Mouse (Mus musculus) embryonic facial prominence, embryonic 14.5 days (tissue): ENCODE results near the gene Cacna2d2. TPM values are rescaled to one million over a fixed set of nuclear protein-coding genes. Genes with fewer than 3 reads are reported as not detected.
"Not testable (repeated sequence)": the region's sequence is repeated elsewhere in the genome, so short reads cannot be mapped to it uniquely, and the experiment has no call there.

Experiments
- ATAC-seq: fragments of 200-750 bp; cut with Nextera tagmentation; 2 replicates; pipeline ENCODE4 v1.8.0; 2017; ENCODE audit warnings: low read depth, moderate number of reproducible peaks, moderate TSS enrichment
- DNase-seq: peaks from one replicate; pipeline ENCODE4 v3.0.0-alpha.2; 2015; ENCODE audit warnings: low spot score
- H3K27ac ChIP-seq: fragments of 300-500 bp; sonication (generic); replicated peaks from 2 replicates; pipeline ENCODE4 v1.5.1; 2014; ENCODE audit warnings: low read depth, mild to moderate bottlenecking, low read length, moderate library complexity
- H3K27me3 ChIP-seq: fragments of 300-500 bp; sonication (generic); replicated peaks from 2 replicates; pipeline ENCODE4 v1.6.1; 2014; ENCODE audit warnings: low read length; ENCODE audit not compliant: control insufficient read depth, insufficient read depth
- H3K36me3 ChIP-seq: fragments of 300-500 bp; sonication (generic); 2 replicates; pipeline ENCODE4 v1.6.1; 2014; ENCODE audit warnings: low read length, mixed read lengths; ENCODE audit not compliant: control insufficient read depth, insufficient read depth
- H3K4me1 ChIP-seq: fragments of 300-500 bp; sonication (generic); 2 replicates; pipeline ENCODE4 v1.6.1; 2014; ENCODE audit warnings: antibody characterized with exemption, low read length; ENCODE audit not compliant: control insufficient read depth, insufficient read depth
- H3K4me2 ChIP-seq: fragments of 300-500 bp; sonication (generic); 2 replicates; pipeline ENCODE4 v1.6.1; 2014; ENCODE audit warnings: low read depth, mild to moderate bottlenecking, low read length, moderate library complexity, mixed read lengths
- H3K4me3 ChIP-seq: fragments of 300-500 bp; sonication (generic); 2 replicates; pipeline ENCODE4 v1.5.1; 2014; ENCODE audit warnings: low read depth, mild to moderate bottlenecking, low read length
- H3K9ac ChIP-seq: fragments of 300-500 bp; sonication (generic); 2 replicates; pipeline ENCODE4 v1.6.1; 2014; ENCODE audit warnings: low read depth, mild to moderate bottlenecking, low read length, moderate library complexity, mixed read lengths
- H3K9me3 ChIP-seq: fragments of 300-500 bp; sonication (generic); 2 replicates; pipeline ENCODE4 v1.6.1; 2016; ENCODE audit warnings: low read length; ENCODE audit not compliant: control insufficient read depth
- WGBS: fragments of 180-500 bp; shearing (Covaris S2); extraction: QIAGEN DNeasy Blood & Tissue Kit; methylation state at CpG from one replicate; pipeline ENCODE4 v1.1.7; 2014; 5-methylcytosine and 5-hydroxymethylcytosine counted together
- polyA plus RNA-seq: library from polyadenylated mRNA; unstranded; fragments of >200 nt; fragmentation: Nextera tagmentation; extraction: Ambion mirVana; gene quantifications from 2 replicates; pipeline ENCODE4 v1.2.1, GENCODE M21; 2014

Gene Cacna2d2
- polyA plus RNA-seq, 1 experiment from 2014 or later, result 0.93 TPM

DNA sequence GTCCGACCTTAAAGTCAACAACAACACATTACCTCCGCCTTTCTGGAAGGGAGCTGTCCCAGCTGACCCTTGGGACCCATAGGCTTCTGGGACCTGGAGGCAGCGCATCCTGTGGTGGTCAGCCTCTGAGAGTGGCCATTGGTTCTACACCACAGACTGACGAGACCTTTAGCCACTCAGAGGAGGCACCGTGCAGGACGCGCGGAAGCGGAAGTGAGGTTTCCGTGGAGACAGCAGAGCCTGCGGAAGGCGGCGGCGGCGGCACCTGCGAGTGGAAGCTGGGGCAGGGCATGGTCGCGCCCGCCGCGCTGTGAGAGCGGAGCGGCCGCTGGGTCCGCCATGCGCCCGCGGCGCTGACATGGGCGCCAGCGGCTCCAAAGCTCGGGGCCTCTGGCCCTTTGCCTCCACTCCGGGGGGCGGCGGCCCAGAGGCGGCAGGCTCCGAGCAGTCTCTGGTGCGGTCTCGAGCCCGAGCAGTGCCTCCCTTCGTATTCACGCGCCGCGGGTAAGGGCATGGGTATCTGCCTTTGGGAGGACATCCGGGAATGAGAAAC is 163.7 kb downstream of the Cacna2d2 start, which contains the start of gene Tusc2:
TSS of gene Tusc2 (plus strand) at position 227 of the 553 bp plus-strand sequence.
- H3K9ac ChIP-seq, result peak within 1 kb of the TSS; percentile 83
- H3K4me2 ChIP-seq, result peak within 1 kb of the TSS; percentile 84
- DNase-seq, result peak; percentile 97
- peak; percentile 96 for ATAC-seq
- peaks cover 17% of the 10 kb centered on the region for H3K4me1 ChIP-seq
- H3K9me3 ChIP-seq, result no peaks in the 10 kb centered on the region
- peak within 1 kb of the TSS; percentile 35; the same call in 1 of the 2 replicates for H3K27ac ChIP-seq
- H3K4me3 ChIP-seq, result peak within 1 kb of the TSS; percentile 83
- 0% methylated on average over 26 of the region's 46 CpGs for WGBS
- H3K27me3 ChIP-seq, result no peaks in the 10 kb centered on the region
- H3K36me3 ChIP-seq, result peaks cover 65% of the 10 kb centered on the region

DNA sequence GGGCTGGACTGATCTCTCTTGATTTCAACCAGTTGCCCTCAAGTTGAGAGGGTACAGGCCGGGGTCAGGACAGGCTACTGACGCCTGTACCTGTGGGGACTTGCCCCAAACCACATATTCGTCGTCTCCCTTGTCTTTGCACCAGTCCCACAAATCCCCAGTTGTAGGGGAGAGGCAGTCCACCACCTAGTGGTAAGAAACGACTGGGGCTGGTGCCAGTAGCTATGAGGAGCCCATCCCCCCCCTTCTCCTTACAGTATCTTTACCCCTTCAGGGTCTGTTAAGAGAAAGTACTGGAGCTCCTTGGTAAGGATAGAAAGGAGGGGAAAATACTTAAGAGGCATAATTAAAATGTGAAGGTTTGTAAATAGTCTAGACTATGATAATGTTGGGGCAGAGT is 166.1 kb downstream of the Cacna2d2 start:
- WGBS, result 46% methylated on average over 5 of the region's 5 CpGs
- peaks cover 25% of the 10 kb centered on the region for H3K4me1 ChIP-seq
- ATAC-seq, H3K9me3 ChIP-seq, DNase-seq, H3K9ac ChIP-seq, H3K27me3 ChIP-seq, H3K27ac ChIP-seq: not testable (repeated sequence)
- H3K4me3 ChIP-seq, result 0 out of 2 replicates have a peak overlapping the region, but pooled peaks have one; percentile 1
- H3K4me2 ChIP-seq, result peak overlapping the region; percentile 10; the same call in 1 of the 2 replicates
- peaks cover 42% of the 10 kb centered on the region for H3K36me3 ChIP-seq

DNA sequence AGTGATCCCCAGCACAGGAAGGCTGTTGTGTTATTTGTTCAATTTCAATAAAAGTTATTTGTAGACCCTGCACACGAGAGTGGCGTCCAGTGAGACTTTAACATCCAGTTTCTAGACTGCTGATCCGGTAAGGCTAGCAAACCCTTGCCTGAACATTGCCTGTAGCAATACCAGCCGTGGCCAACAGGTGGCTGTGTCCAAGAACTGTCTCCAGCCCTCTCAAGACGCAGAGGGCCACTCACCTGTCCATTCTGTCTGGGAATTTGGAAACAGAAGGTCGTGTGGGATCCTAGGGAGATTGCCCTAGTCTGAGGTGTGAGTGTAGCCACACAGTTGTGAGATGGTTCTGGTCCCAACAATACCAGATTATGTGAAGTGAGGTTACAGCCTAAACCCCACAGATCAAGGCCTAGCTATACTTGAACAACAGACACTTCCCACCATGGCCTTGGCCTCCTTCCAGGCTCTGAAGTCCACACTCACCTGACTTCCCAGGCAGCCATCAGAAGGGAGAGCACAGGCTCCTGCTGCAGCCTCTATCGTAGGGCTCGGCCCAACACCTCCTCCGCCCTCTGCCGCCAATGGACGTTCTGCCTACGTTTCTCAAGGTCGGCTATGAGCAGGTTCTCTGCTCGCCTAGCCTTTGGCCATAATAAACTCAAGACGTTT is 166.8 kb downstream of the Cacna2d2 start:
- Histone ChIP-seq H3K9me3 (no peaks in the 10 kb centered on the region), H3K9ac (no peak overlapping the region), H3K27me3 (no peaks in the 10 kb centered on the region), H3K4me3 (0 out of 2 replicates have a peak overlapping the region, but pooled peaks have one; percentile 1), H3K4me2 (peak overlapping the region; percentile 10; the same call in 1 of the 2 replicates), H3K36me3 (peaks cover 42% of the 10 kb centered on the region), H3K4me1 (peaks cover 32% of the 10 kb centered on the region), H3K27ac (no peak overlapping the region; the same call in 1 of the 2 replicates)
- DNase-seq, result peak; percentile 73
- no peak for ATAC-seq
- WGBS, result 59% methylated on average over 15 of the region's 15 CpGs

DNA sequence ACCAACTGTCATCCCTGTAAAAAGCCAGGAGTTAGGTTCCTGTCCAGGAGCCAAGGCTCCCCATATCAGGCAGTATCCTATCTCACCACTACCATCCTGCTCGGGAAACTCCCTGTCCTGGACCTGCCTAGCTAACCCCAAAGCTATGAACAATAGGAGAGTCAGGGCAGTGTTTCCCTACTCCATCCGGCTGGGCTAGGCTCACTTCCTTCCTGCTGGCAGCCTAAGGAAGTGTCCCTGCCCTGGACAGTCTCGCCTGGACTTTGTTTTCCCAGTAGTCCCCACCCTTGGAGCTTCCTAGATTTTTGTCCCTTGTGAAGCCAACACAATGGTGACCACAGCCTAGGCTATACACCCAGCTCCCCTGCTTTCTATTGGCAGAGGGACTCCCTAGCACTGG is 167.4 kb downstream of the Cacna2d2 start:
- no peak for DNase-seq
- Histone ChIP-seq H3K4me1 (peaks cover 32% of the 10 kb centered on the region), H3K9ac (no peak overlapping the region), H3K27ac (peak overlapping the region; percentile 88), H3K27me3 (no peaks in the 10 kb centered on the region), H3K9me3 (no peaks in the 10 kb centered on the region), H3K4me3 (no peak overlapping the region), H3K36me3 (peaks cover 41% of the 10 kb centered on the region), H3K4me2 (0 out of 2 replicates have a peak overlapping the region, but pooled peaks have one; percentile 63)
- no peak for ATAC-seq
- 51% methylated on average over 3 of the region's 3 CpGs for WGBS

DNA sequence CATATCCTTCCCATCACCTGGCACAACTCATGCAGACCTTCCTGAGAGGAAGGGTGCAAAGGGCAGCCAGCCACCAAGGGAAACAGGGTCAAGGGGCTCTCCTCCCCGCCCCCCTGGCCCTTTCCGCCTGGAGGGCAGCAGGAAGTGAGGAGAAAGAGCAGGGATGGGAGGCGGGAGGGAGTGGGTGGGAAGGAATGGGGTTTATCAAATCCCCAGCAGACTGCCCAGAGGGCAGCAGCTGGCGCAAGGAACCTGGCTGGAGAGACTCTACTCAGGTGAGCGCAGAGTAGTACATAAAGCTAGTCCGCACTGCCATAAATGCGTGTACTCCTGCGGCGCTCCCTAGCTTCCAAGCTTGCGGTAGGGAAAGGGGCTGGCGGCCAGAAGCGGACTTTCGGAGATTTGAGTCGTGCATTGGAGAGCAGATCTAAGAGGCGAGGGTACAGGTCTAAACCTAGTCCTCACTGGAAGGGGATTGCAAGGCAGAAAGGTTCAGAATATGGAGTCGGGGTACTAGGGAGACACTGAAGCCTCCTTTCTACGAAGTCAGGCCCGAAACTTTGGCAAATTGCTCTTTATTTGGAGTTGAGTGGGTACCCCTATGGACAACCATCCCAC is 168.4 kb downstream of the Cacna2d2 start, which contains the start of gene Hyal2:
TSS of gene Hyal2 (plus strand) at position 244 of the 618 bp plus-strand sequence.
- Histone ChIP-seq H3K4me1 (peaks cover 32% of the 10 kb centered on the region), H3K4me3 (peak within 1 kb of the TSS; percentile 52), H3K9me3 (no peaks in the 10 kb centered on the region), H3K27me3 (no peaks in the 10 kb centered on the region), H3K36me3 (peaks cover 45% of the 10 kb centered on the region), H3K9ac (peak within 1 kb of the TSS; percentile 66), H3K4me2 (peak within 1 kb of the TSS; percentile 63), H3K27ac (peak within 1 kb of the TSS; percentile 88)
- WGBS, result 9% methylated on average over 18 of the region's 18 CpGs
- DNase-seq, result no peak
- no peak for ATAC-seq

DNA sequence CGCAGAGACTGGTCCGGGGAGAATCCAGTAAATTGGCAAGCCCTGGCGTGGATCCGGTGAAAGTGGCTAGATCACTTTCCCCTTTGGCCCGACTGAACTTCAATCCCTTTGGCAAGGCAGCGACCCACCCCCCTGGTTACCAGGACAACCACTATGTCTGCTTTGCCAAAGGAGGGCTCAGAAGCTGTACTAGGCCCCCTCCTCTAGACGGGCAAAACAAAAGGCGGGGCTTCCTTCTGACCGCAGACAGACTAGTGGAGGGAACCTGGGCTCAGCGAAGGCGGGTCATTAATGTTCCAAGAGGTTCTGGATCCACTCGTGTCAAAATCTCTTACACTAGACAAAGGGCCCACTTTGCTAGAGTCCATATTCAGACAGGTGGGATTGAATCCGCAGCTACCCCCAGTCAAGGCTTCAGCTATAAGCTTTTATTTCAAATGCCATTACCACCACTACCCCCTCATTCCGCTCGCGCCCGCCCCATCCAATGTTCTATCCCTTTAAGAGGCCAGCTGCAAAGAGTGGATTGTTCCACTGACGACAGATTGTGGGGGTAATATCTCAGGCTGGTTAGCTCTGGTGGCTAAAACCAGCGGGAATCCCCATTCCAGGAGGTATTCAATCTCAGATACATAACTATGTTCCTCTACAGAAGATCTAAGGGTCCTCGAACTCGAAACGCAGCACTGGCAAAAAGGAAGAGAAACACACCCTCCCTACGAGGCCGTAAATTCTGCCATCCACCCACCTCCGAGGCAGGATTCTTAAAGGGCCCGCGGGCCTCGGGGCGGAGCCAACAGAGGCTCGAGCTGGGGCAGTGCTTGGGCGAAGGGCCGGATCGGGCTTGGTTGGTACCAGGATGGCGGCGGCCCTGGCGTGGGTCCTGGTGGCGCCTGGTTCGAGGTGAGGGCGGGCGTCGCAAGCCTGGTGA is 169.2 kb downstream of the Cacna2d2 start:
- peaks cover 31% of the 10 kb centered on the region for H3K4me1 ChIP-seq
- ATAC-seq, result peak; percentile 87

DNA sequence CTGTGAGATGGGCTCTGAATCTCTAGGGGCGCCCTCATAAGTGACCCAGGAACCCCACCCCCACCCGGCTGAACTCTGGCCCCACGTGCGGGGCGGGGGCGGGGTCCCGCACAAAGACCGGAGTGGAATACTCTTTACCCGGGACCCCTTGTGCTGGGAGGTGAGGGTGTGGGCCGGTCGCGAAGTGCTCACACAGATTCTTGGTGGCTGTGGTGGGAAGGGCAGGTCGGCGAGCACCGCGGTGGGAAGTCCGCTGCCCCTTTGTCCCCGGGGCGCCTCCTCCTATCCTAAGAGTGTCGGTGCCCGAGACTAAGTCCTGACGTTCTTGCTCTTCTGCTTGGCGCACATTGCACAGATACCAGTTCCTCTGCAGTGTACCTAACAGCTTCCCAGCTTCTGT is 169.9 kb downstream of the Cacna2d2 start:
- H3K36me3 ChIP-seq, result peaks cover 56% of the 10 kb centered on the region
- peak; percentile 5 for ATAC-seq

More for the DNA sequence above, 169.2 kb downstream of the Cacna2d2 start:
- under 1% methylated on average over 41 of the region's 41 CpGs for WGBS
- Histone ChIP-seq H3K9me3 (no peaks in the 10 kb centered on the region), H3K36me3 (peaks cover 53% of the 10 kb centered on the region), H3K27me3 (no peaks in the 10 kb centered on the region), H3K27ac (peak overlapping the region; percentile 88), H3K4me3 (peak overlapping the region; percentile 52), H3K4me2 (peak overlapping the region; percentile 63), H3K9ac (peak overlapping the region; percentile 66)
- peak; percentile 95 for DNase-seq

DNA sequence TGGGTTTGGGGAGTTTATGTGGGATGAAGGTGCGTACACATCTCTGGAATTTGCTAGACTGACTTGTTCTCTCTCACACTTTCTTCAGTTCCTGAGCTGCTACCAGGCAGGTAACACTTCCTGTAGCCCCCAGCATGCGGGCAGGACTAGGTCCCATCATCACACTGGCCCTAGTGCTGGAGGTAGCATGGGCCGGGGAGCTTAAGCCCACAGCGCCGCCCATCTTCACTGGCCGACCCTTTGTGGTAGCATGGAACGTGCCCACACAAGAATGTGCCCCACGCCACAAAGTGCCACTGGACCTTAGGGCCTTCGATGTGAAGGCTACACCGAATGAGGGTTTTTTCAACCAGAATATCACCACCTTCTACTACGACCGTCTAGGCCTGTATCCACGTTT is 170.6 kb downstream of the Cacna2d2 start:
- peaks cover 56% of the 10 kb centered on the region for H3K36me3 ChIP-seq
- H3K27ac ChIP-seq, result peak overlapping the region; percentile 88; the same call in 1 of the 2 replicates
- no peaks in the 10 kb centered on the region for H3K9me3 ChIP-seq
- peaks cover 24% of the 10 kb centered on the region for H3K4me1 ChIP-seq
- WGBS, result 41% methylated on average over 13 of the region's 13 CpGs
- ATAC-seq, result no peak
- DNase-seq, result no peak
- H3K9ac ChIP-seq, result peak overlapping the region; percentile 66
- H3K4me2 ChIP-seq, result peak overlapping the region; percentile 63
- peak overlapping the region; percentile 52 for H3K4me3 ChIP-seq
- H3K27me3 ChIP-seq, result no peaks in the 10 kb centered on the region

More for the DNA sequence above, 169.9 kb downstream of the Cacna2d2 start:
- Histone ChIP-seq H3K27me3 (no peaks in the 10 kb centered on the region), H3K9me3 (no peaks in the 10 kb centered on the region), H3K4me3 (peak overlapping the region; percentile 52), H3K4me1 (peaks cover 24% of the 10 kb centered on the region), H3K4me2 (peak overlapping the region; percentile 63), H3K9ac (peak overlapping the region; percentile 66), H3K27ac (peak overlapping the region; percentile 88)
- no peak for DNase-seq
- WGBS, result 0% methylated on average over 16 of the region's 23 CpGs
